Mouse (Mus musculus): ENCODE data around the gene Mpp3. TPM values are rescaled to one million over a fixed set of nuclear protein-coding genes. Genes with fewer than 3 reads are reported as not detected.

Gene Mpp3
- polyA plus RNA-seq, 1 experiment from 2014 or later: 34.2 TPM

DNA sequence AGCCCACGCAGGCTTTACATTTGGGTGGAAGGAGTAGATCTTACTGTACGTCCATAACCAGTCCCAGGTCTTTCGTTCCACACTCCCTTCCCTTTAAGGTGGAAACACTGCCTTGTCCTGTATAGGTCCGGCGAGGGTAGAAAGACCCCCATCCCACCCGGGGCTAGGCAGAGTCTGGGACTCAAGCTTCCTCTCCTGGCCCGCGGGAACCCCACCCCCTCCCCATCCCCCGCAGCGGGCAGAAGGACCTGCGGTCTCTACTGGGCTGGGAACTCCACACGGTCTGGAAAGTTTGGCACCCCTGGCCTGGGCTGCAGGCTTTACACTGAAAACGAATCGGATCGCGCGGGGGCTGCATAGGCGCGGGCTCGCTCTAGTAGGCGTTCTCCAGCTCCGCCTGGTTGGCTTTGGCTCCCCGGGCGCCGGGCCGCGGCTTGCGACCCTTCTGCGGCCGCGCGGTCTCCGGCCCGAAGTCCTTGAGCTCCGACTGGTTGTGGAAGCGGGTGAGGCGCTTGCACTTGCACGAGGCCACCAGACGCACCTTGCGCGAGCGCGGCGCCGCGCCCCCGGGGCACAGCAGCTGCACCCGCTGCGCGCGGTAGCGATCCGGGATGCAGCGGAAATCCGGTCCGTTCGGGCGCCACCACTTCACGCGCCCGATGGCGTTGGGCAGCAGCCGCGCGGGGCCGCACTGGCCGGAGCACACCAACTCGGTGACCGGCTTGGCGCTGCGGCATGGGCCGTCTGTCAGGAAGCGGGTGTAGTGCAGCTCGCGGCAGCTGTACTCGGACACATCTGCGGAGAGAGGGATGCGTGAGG lies 64.6 kb downstream of the Mpp3 start:
- Histone ChIP-seq H3K9me3 (replicated peaks; ENCODE audit: control insufficient read depth, low read length) (no peaks in the 10 kb centered on the region), H3K4me2 (ENCODE audit: low read length) (peak overlapping the region; percentile 94), H3K36me3 (ENCODE audit: control insufficient read depth, insufficient read depth, low read length) (no peaks in the 10 kb centered on the region), H3K4me1 (ENCODE audit: control insufficient read depth, insufficient read depth, low read length) (no peaks in the 10 kb centered on the region), H3K4me3 (ENCODE audit: low read depth, low read length) (peak overlapping the region; percentile 51), H3K27me3 (replicated peaks; ENCODE audit: control insufficient read depth, insufficient read depth, low read length) (peaks cover 62% of the 10 kb centered on the region), H3K27ac (ENCODE audit: low read depth, low read length) (no peak overlapping the region), H3K9ac (ENCODE audit: low read length) (peak overlapping the region; percentile 59)
- under 1% methylated on average over 78 of the region's 78 CpGs for WGBS
- ATAC-seq: 0 out of 2 replicates have a peak, but pooled peaks have one; percentile 32
- DNase-seq (ENCODE audit: low spot score): peak; percentile 38

DNA sequence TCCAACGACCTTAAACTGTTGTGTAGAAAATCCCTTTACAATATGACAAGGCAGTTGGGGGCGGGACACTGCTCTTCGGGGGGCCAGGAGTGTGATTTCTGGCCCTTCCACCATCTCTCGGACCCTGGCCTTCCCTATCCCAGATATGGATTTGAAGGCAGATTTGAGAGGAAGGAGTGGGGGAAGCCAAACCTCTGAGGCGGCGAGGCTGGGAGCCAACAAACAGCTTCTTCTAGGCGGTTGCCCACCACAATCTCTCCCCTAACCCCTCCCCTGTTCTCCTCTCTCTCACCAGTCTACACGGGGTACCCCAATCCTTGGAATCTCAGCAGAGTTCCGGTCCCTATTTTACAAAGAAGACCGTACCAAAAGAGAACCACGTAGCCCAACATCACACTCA lies 65.2 kb downstream of the Mpp3 start:
- H3K9ac ChIP-seq (ENCODE audit: low read length): no peak overlapping the region; the same call in 1 of the 2 replicates
- WGBS: 2% methylated on average over 11 of the region's 11 CpGs
- ATAC-seq (no peak), DNase-seq (ENCODE audit: low spot score) (no peak)
- H3K4me2 ChIP-seq (ENCODE audit: low read length): peak overlapping the region; percentile 94
- no peaks in the 10 kb centered on the region for H3K9me3 ChIP-seq (replicated peaks; ENCODE audit: control insufficient read depth, low read length)
- H3K4me1 ChIP-seq (ENCODE audit: control insufficient read depth, insufficient read depth, low read length): no peaks in the 10 kb centered on the region
- peak overlapping the region; percentile 51; the same call in 1 of the 2 replicates for H3K4me3 ChIP-seq (ENCODE audit: low read depth, low read length)
- H3K27ac ChIP-seq (ENCODE audit: low read depth, low read length): no peak overlapping the region
- peaks cover 62% of the 10 kb centered on the region for H3K27me3 ChIP-seq (replicated peaks; ENCODE audit: control insufficient read depth, insufficient read depth, low read length)
- H3K36me3 ChIP-seq (ENCODE audit: control insufficient read depth, insufficient read depth, low read length): no peaks in the 10 kb centered on the region

- 62% methylated on average over 5 of the region's 5 CpGs for WGBS
- Histone ChIP-seq H3K9me3 (replicated peaks; ENCODE audit: control insufficient read depth, low read length) (no peaks in the 10 kb centered on the region), H3K27me3 (replicated peaks; ENCODE audit: control insufficient read depth, insufficient read depth, low read length) (peaks cover 15% of the 10 kb centered on the region), H3K4me1 (ENCODE audit: control insufficient read depth, insufficient read depth, low read length) (peaks cover 5% of the 10 kb centered on the region; the same call in 1 of the 2 replicates), H3K4me2 (ENCODE audit: low read length) (no peak overlapping the region), H3K27ac (ENCODE audit: low read depth, low read length) (no peak overlapping the region), H3K36me3 (ENCODE audit: control insufficient read depth, insufficient read depth, low read length) (no peaks in the 10 kb centered on the region), H3K9ac (ENCODE audit: low read length) (no peak overlapping the region), H3K4me3 (ENCODE audit: low read depth, low read length) (no peak overlapping the region)
- DNase-seq (ENCODE audit: low spot score) (peak; percentile 47), ATAC-seq (no peak)
Observed at GRCm38 (mm10) chr11:101957476-101957875, 70.8 kb downstream of the Mpp3 start.

DNA sequence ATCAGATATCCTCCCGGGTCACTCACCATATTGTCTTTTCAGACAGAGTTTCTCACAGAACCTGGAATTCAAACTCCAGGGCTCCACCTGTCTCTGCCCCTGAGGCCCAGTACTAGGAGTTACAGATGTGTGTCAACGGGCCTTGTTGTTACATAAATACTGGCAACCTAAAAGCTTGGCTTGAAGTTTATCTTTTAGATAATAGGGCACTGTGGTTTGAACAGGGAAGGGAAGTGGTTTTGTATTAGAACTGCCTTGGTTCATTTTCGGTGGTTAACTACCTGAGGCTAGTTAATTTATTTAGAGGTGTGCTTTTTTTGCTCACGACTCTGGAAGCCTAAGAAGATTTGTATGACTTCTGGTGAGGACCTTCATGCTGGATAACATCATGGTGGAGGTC lies 74.8 kb downstream of the Mpp3 start:
- Histone ChIP-seq H3K4me3 (ENCODE audit: low read depth, low read length) (no peak overlapping the region), H3K27ac (ENCODE audit: low read depth, low read length) (no peak overlapping the region), H3K4me2 (ENCODE audit: low read length) (no peak overlapping the region), H3K9ac (ENCODE audit: low read length) (no peak overlapping the region), H3K27me3 (replicated peaks; ENCODE audit: control insufficient read depth, insufficient read depth, low read length) (no peaks in the 10 kb centered on the region), H3K36me3 (ENCODE audit: control insufficient read depth, insufficient read depth, low read length) (no peaks in the 10 kb centered on the region), H3K4me1 (ENCODE audit: control insufficient read depth, insufficient read depth, low read length) (peaks cover 5% of the 10 kb centered on the region; the same call in 1 of the 2 replicates), H3K9me3 (replicated peaks; ENCODE audit: control insufficient read depth, low read length) (no peaks in the 10 kb centered on the region)
- ATAC-seq (no peak), DNase-seq (ENCODE audit: low spot score) (no peak)
- WGBS: 74% methylated on average over 4 of the region's 4 CpGs

DNA sequence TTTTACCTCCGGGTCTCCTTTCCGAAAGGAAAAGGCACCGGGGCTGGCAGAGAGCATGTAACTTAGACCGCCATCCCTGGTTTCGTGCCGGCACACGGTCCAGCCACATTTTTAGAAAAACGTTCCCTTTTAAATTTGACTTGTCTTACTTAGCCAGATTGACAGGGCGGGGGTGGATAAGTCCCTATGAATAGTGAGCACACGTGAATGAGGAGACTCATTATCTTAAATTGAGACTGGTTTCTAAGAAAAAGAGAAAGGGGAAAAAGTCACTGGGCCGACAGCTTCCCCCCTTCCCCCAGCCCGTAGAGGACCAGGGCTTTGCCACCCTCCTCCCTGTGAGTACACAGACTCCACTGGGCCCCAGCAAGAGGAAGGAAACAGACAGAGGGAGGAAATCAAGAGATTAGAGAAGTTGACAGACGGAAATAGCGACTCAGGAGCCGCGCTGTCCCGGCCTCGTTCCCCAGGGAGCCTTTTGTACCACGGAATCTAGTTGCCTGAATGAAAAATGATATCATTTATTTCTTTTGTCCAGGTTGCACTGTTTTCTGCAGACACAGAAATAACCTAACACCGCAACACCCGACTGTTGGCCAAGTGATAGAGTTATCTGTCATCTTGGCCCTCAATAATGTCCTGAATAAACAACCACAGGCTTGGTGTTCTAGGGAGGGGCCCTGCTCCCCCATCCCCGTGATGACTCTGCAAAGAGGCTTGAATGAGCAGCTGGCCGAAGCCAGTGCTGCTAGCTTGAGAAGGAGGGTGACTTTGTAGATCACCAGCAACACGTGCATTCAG lies 75.5 kb downstream of the Mpp3 start:
- DNase-seq (ENCODE audit: low spot score): no peak

GRCm38 (mm10) chr11:101950021-101950420 lies 78.2 kb downstream of the Mpp3 start:
- H3K9ac ChIP-seq (ENCODE audit: low read length): no peak overlapping the region
- no peak overlapping the region for H3K4me2 ChIP-seq (ENCODE audit: low read length)
- no peak overlapping the region for H3K4me3 ChIP-seq (ENCODE audit: low read depth, low read length)
- DNase-seq (ENCODE audit: low spot score) (no peak), ATAC-seq (no peak)
- H3K4me1 ChIP-seq (ENCODE audit: control insufficient read depth, insufficient read depth, low read length): peaks cover 5% of the 10 kb centered on the region; the same call in 1 of the 2 replicates
- no peaks in the 10 kb centered on the region for H3K27me3 ChIP-seq (replicated peaks; ENCODE audit: control insufficient read depth, insufficient read depth, low read length)
- no peak overlapping the region for H3K27ac ChIP-seq (ENCODE audit: low read depth, low read length)
- no peaks in the 10 kb centered on the region for H3K36me3 ChIP-seq (ENCODE audit: control insufficient read depth, insufficient read depth, low read length)
- H3K9me3 ChIP-seq (replicated peaks; ENCODE audit: control insufficient read depth, low read length): no peaks in the 10 kb centered on the region
- WGBS: 84% methylated on average over 5 of the region's 5 CpGs

More for the DNA sequence above, 75.5 kb downstream of the Mpp3 start:
- H3K9me3 ChIP-seq (replicated peaks; ENCODE audit: control insufficient read depth, low read length): no peaks in the 10 kb centered on the region
- no peak overlapping the region for H3K27ac ChIP-seq (ENCODE audit: low read depth, low read length)
- H3K4me3 ChIP-seq (ENCODE audit: low read depth, low read length): no peak overlapping the region
- WGBS: 15% methylated on average over 24 of the region's 24 CpGs
- no peaks in the 10 kb centered on the region for H3K27me3 ChIP-seq (replicated peaks; ENCODE audit: control insufficient read depth, insufficient read depth, low read length)
- H3K36me3 ChIP-seq (ENCODE audit: control insufficient read depth, insufficient read depth, low read length): no peaks in the 10 kb centered on the region
- ATAC-seq: no peak
- 0 out of 2 replicates have a peak overlapping the region, but pooled peaks have one; percentile 6 for H3K4me2 ChIP-seq (ENCODE audit: low read length)
- no peak overlapping the region for H3K9ac ChIP-seq (ENCODE audit: low read length)
- peaks cover 5% of the 10 kb centered on the region; the same call in 1 of the 2 replicates for H3K4me1 ChIP-seq (ENCODE audit: control insufficient read depth, insufficient read depth, low read length)

Other genes with a start within 250 kb of the Mpp3 start
- 3.5 and 4.5 TPM in 2 replicates for gene Etv4, start 243.1 kb downstream of the Mpp3 start, polyA plus RNA-seq (2014; fragmentation: Nextera tagmentation; extraction: Ambion mirVana)
- gene Meox1, start 134.1 kb downstream of the Mpp3 start, polyA plus RNA-seq (2014; fragmentation: Nextera tagmentation; extraction: Ambion mirVana): 0.34 and 0.49 TPM in 2 replicates
- gene Sost, start 61.4 kb downstream of the Mpp3 start, polyA plus RNA-seq (2014; fragmentation: Nextera tagmentation; extraction: Ambion mirVana): not detected in 2 replicates
- not detected in 2 replicates for gene Cfap97d1, start 44.2 kb downstream of the Mpp3 start, polyA plus RNA-seq (2014; fragmentation: Nextera tagmentation; extraction: Ambion mirVana)
- 10.4 and 12.2 TPM in 2 replicates for gene Dusp3, start 41.4 kb downstream of the Mpp3 start, polyA plus RNA-seq (2014; fragmentation: Nextera tagmentation; extraction: Ambion mirVana)
- gene Cd300lg, start 13.0 kb upstream of the Mpp3 start, polyA plus RNA-seq (2014; fragmentation: Nextera tagmentation; extraction: Ambion mirVana): 0.23 TPM in 1 of 2 replicates, not detected in the other
- 15.3 and 16.8 TPM in 2 replicates for gene Mpp2, start 60.1 kb upstream of the Mpp3 start, polyA plus RNA-seq (2014; fragmentation: Nextera tagmentation; extraction: Ambion mirVana)
- not detected in 2 replicates for gene Ppy, start 72.9 kb upstream of the Mpp3 start, polyA plus RNA-seq (2014; fragmentation: Nextera tagmentation; extraction: Ambion mirVana)
- gene Pyy, start 79.4 kb upstream of the Mpp3 start, polyA plus RNA-seq (2014; fragmentation: Nextera tagmentation; extraction: Ambion mirVana): not detected in 2 replicates
- 0.14 and 0.17 TPM in 2 replicates for gene Nags, start 117.1 kb upstream of the Mpp3 start, polyA plus RNA-seq (2014; fragmentation: Nextera tagmentation; extraction: Ambion mirVana)
- 32.5 and 33.6 TPM in 2 replicates for gene Tmem101, start 127.9 kb upstream of the Mpp3 start, polyA plus RNA-seq (2014; fragmentation: Nextera tagmentation; extraction: Ambion mirVana)
- gene Lsm12, start 156.8 kb upstream of the Mpp3 start, polyA plus RNA-seq (2014; fragmentation: Nextera tagmentation; extraction: Ambion mirVana): 83.1 and 93.7 TPM in 2 replicates
- gene G6pc3, start 161.2 kb upstream of the Mpp3 start, polyA plus RNA-seq (2014; fragmentation: Nextera tagmentation; extraction: Ambion mirVana): 24.6 and 24.8 TPM in 2 replicates
- 38.9 and 60.6 TPM in 2 replicates for gene Hdac5, start 201.7 kb upstream of the Mpp3 start, polyA plus RNA-seq (2014; fragmentation: Nextera tagmentation; extraction: Ambion mirVana)
- gene BC030867, start 220.4 kb upstream of the Mpp3 start, polyA plus RNA-seq (2014; fragmentation: Nextera tagmentation; extraction: Ambion mirVana): 6.1 and 6.3 TPM in 2 replicates
- gene Asb16, start 240.3 kb upstream of the Mpp3 start, polyA plus RNA-seq (2014; fragmentation: Nextera tagmentation; extraction: Ambion mirVana): not detected in 2 replicates

Measured in forebrain, embryonic 14.5 days (tissue).